Mouse (Mus musculus) spleen, postnatal 36 days (tissue): Measurements from ENCODE around the gene Olfr791.

Experiments used
- DNase-seq, 2 experiments: peaks; one replicate each; pipeline ENCODE4 v3.0.0; 2022; ENCODE audit warnings: low spot score in 2 of 2, mixed read lengths in 1 of 2

The Olfr791 gene

DNA sequence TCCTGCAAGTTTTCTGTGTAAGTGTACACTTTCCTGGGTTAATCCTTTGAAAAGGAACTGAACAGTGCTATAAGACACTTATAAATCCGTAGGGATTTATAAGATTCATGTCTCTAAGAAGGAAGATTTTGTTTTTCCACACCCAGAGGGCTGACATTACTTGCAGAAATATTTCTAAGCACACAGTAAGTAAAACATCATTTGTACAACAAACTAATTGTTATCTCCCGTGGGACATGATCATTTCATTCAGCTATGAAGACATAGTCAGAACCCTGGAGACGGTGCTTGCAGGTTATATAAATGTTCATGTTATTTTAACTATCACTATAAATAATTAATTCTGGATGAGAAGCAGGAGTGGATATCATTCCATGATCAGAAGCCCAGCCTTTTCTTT, at the start of gene Olfr791:
Gene Olfr791, plus strand, starts transcription at position 301 of the 400 bp plus-strand sequence.
- no peak for DNase-seq

DNA sequence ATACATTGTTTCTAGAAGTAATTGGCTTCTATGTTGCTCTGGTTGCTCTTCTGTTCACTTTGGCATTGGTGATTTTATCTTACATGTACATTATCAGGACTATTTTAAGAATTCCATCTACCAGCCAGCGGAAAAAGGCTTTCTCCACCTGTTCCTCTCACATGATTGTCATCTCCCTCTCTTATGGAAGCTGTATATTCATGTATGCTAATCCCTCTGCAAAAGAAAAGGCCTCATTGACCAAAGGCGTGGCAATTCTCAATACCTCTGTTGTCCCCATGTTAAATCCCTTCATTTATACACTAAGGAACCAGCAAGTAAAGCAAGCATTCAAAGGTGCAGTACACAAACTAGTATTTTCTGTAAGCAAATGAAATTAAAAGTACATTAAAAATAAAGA, 48.3 kb upstream of the Olfr791 start:
- DNase-seq, result no peak

DNA sequence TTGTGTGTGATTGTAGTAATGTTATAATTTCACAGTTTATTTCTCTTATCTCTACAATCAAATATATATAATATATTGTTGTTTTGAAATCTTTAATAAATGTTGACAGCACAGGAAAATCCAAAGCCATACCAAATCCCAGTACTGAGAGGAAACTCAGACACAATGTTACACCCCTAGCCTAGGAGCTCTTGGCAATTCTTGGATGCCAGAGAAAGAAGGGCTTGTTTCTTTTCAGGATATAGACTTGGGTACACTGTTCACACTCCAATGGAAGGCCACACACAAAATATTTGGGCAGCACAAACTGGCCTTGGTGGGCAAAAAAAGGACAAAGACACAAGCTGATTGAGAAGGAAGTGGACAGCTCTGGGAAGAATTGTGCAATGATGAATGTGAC, 47.9 kb upstream of the Olfr791 start:
- no peak for DNase-seq

DNA sequence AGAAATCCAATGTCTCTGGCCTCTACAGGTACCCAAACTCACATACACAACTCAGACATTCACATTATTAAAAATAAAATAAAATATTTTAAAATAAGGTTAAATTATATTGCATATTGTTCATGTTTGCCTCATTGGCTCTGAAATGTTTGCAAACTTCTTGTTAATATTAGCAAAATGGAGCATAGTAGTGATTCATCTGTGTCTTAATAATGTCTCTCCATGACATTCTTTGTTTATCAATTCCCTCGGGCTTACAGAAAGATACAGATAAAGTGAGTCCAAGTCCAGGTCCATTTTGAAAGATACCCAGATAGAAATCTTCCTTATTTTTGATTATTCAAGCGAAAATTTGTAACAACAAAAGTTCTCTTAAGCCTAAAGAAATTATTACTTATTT, 37.1 kb upstream of the Olfr791 start, which contains the start of gene Olfr789:
Gene Olfr789, plus strand, starts transcription at position 301 of the 400 bp plus-strand sequence.
- no peak for DNase-seq

DNA sequence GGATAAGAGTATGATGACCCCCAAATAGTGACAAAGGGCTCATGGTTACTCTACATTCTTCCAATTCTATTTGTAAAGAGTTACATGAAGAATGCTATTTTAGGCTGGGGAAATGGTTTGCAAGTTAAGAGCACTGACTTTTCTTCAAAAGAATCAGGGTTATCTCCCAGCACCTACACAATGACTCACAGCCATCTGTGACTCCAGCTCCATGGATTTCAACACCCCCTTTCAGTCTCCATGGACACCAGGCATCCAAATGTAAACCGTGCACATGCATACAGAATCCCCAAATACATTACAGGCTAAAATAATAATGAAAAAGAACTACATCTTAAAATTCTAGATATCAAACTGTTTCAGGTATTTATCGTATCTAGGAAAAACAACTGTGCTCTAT, 31.5 kb upstream of the Olfr791 start:
- DNase-seq, result no peak

DNA sequence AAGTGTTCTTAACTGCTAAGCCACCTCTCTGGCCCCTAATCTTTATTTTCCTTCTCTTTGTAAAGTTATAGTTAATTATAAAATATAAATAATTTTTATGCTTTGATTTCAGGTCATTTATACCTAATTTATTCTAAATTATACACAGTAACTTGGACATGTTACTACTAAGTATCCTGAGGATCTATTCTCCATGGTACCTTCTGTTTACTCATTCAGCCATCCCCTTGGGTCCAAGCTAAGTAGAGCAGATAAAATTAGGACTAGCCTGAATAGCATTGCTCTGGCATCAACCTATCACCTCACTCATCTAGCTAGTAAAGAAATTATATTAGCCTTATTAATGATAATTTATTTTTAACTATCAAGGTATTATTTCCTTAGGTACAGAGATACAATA, 23.4 kb upstream of the Olfr791 start, which contains the start of gene Olfr790:
Gene Olfr790, plus strand, starts transcription at position 301 of the 400 bp plus-strand sequence.
- DNase-seq, result no peak

DNA sequence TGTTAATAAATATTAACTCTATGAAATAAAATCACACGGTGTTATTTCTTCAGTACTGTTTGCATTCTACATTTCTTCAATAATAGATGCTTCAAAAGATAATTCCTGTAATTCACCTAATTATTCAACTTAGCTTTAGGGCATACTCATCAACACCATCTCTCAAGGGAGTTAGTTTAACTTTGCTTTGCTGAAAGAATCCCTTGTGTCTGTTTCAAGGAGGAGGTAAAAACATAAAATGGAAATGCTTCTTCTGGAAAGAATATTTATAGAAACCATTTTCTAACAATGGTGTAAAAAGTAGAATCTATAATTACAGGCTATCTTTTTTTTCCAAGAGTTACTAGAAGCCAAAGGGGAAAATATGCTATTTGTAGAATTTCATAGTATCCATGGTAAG, 17.3 kb downstream of the Olfr791 start, which contains the start of gene Olfr792:
Gene Olfr792, plus strand, starts transcription at position 301 of the 400 bp plus-strand sequence.
- no peak for DNase-seq

DNA sequence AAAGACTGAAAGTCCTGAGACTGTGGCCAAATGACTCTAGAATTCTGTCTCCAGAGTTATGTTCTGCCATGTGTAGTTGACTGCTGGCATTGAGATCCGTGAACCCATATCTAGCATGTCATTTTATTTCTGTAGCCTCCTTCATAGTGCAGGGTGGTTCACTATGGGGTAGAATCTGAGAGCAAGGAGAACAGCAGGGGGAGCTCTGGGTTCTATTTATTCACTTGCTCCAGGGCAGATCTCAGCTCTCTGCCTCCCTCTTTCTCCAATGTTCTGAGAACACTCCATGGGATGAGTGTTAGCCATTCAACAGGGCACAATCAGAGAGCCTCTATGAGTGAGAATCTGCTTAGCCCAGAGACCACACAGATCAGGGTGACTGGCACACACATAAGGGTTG, 27.8 kb downstream of the Olfr791 start:
- DNase-seq, result no peak

DNA sequence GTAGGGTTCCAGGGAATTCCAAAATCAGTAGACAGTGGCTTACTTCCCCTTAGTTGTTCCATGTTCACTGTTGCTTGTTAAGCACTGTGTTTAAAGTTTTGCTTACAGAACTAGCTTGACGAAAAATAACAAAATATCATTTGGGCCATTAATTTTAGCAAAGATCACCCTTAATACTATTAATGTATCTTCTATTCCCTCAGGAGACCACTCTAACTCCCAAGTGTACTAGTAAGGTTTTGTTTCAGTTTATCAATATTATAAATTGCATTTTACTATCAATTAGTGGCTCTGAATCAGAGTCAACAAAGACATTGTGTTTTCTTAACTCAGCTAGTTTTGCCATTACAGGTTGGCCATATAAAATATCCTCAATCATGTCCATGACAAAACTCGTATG, 45.8 kb downstream of the Olfr791 start, which contains the start of gene Olfr794:
Gene Olfr794, plus strand, starts transcription at position 301 of the 400 bp plus-strand sequence.
- no peak for DNase-seq

DNA sequence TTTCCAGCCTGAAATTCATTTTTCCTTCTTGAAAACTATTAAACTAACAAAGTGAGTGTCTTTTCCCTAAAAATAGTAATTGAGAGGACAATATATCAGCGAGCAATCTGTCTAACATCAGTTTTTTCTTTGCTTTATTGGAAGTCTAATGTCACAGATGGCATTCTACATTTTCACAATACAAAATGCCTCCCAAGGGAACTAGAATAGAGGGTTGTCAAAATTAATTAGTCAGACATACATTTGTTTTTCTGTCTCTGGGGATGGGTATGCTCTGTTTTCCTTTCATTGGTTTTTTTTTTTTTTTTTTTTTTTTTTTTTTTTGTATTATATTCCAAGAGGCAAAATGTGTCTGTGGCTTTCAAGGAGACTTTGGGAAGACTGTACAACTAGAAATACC, 55.5 kb downstream of the Olfr791 start:
- DNase-seq, result no peak
